Mouse (Mus musculus): ENCODE measurements around the gene Vmn2r48. TPM values are rescaled to one million over a fixed set of nuclear protein-coding genes. Genes with fewer than 3 reads are reported as not detected.

Gene Vmn2r48
- not detected in 2 replicates for polyA plus RNA-seq (2012; rRNA removed; ENCODE audit: low replicate concordance)

DNA sequence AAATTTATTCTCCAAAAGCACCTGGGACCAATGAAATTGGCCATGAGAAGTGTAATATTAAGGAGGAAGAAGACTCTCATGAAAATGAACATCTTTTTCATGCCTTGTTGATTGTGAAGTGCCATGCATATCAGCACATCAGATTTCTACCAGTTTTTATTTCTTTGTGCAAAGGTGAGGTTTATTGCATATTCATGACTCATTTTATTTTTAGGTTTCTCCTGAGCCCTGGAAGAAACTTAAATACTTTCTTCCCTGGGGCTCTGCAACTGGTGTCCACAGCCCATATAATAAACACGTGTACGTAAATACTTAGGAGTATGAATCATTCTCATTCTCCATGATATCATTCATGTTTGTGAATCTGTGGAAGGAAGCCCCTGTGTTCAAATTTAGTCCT, at the start of gene Vmn2r48:
Gene Vmn2r48 (minus strand): TSS at position 101 of the 400 bp plus-strand sequence.

DNA sequence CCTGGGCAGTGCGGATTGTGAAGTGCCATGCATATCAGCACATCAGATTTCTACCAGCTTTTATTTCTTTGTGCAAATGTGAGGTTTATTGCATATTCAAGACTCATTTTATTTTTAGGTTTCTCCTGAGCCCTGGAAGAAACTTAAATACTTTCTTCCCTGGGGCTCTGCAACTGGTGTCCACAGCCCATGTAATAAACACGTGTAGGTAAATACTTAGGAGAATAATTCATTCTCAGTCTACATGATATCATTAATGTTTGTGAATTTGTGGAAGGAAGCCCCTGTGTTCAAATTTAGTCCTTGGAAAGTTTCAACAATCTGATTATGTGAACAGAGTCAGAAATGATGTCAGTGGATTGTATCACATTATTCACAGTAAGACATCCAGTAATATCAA, 38.8 kb upstream of the Vmn2r48 start, which contains the start of gene Vmn2r49:
Gene Vmn2r49 (minus strand): TSS at position 101 of the 400 bp plus-strand sequence.

Other genes with a start within 250 kb of the Vmn2r48 start
- gene Vmn2r46, start 183.0 kb downstream of the Vmn2r48 start, polyA plus RNA-seq (2012; rRNA removed; ENCODE audit: low replicate concordance) = not detected in 2 replicates
- gene Vmn2r47, start 112.3 kb downstream of the Vmn2r48 start, polyA plus RNA-seq (2012; rRNA removed; ENCODE audit: low replicate concordance) = not detected in 2 replicates
- gene Vmn2r49, start 38.7 kb upstream of the Vmn2r48 start, polyA plus RNA-seq (2012; rRNA removed; ENCODE audit: low replicate concordance) = not detected in 2 replicates
- gene Vmn2r50, start 99.7 kb upstream of the Vmn2r48 start, polyA plus RNA-seq (2012; rRNA removed; ENCODE audit: low replicate concordance) = not detected in 2 replicates
- gene Vmn2r51, start 152.2 kb upstream of the Vmn2r48 start, polyA plus RNA-seq (2012; rRNA removed; ENCODE audit: low replicate concordance) = not detected in 2 replicates
- gene Vmn2r52, start 223.0 kb upstream of the Vmn2r48 start, polyA plus RNA-seq (2012; rRNA removed; ENCODE audit: low replicate concordance) = not detected in 2 replicates

Data from subcutaneous adipose tissue, adult 2 months (tissue).